In genomic region chr4:55281486-55282096, GRCm38 (mm10) we compare ENCODE assay signal across 14 mouse cellular contexts.
"Had no signal": no experiment of that assay in that cellular context is flagged by ENCODE, and none has a peak within 500 bp of the region (broad histone marks: within the 10 kb centered on the region; RNA-seq: fewer than 3 reads in every experiment).

No protein-coding gene starts in this region.

- H3K36me3 ChIP-seq: limb, embryonic 10.5 days; liver, embryonic 13.5 days; lung, embryonic 15.5 days; midbrain, embryonic 12.5 days; neural tube, embryonic 13.5 days had no signal

- H3K4me3 ChIP-seq: left cerebral cortex, adult 2 months; limb, embryonic 10.5 days; liver, embryonic 13.5 days; lung, embryonic 15.5 days; midbrain, embryonic 12.5 days; neural tube, embryonic 13.5 days had no signal

- H3K4me2 ChIP-seq: liver, embryonic 13.5 days; lung, embryonic 15.5 days; midbrain, embryonic 12.5 days; neural tube, embryonic 13.5 days had no signal

- H3K27ac ChIP-seq: left cerebral cortex, adult 2 months; limb, embryonic 10.5 days; liver, embryonic 13.5 days; lung, embryonic 15.5 days; macrophage; midbrain, embryonic 12.5 days; neural tube, embryonic 13.5 days had no signal

- H3K9me3 ChIP-seq: limb, embryonic 10.5 days; liver, embryonic 13.5 days; lung, embryonic 15.5 days; midbrain, embryonic 12.5 days; neural tube, embryonic 13.5 days had no signal

- ATAC-seq: liver, postnatal 0 days; midbrain, embryonic 16.5 days had no signal

- H3K27me3 ChIP-seq: liver, embryonic 13.5 days; lung, embryonic 15.5 days; midbrain, embryonic 12.5 days; neural tube, embryonic 13.5 days had no signal

- H3K4me1 ChIP-seq: liver, embryonic 13.5 days; midbrain, embryonic 12.5 days had no signal

- DNase-seq: kidney, postnatal 25 days; liver, embryonic 13.5 days; liver, postnatal 0 days; retina, postnatal 1 day; right cerebral cortex, postnatal 4 days; spleen, adult 18-20 months; thymus, postnatal 4 days had no signal

- H3K9ac ChIP-seq: liver, embryonic 13.5 days; liver, postnatal 0 days; lung, embryonic 15.5 days; midbrain, embryonic 12.5 days; neural tube, embryonic 13.5 days had no signal
